Comparison of ENCODE assay signal across 9 mouse cellular contexts in the genomic region with DNA sequence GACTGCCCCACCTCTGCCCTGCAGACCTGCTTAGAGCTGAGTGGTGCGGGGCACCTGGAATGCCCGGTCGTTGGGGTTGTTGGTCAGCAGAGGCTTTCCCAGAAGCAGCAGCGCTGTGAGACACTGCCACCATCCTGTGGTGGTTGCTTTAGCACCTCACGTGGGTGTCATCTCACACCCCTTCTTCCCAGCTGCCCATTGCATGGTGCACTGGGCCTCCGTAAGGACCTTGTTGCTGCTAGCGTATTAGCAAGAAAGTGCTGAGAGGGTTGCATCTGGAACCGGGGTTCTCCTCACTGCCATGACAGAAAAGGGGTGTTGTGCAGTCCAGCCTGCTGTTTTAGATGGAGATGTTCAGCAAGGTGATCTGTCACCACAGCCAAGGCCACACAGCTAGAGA.
DNase-seq lines count a peak whose midpoint lies in the region; ATAC-seq and TF ChIP-seq lines count a peak whose summit lies in the region.
"Had no signal": no experiment of that assay in that cellular context is flagged by ENCODE, and none has a peak within 500 bp of the region (broad histone marks: within the 10 kb centered on the region; RNA-seq: fewer than 3 reads in every experiment).

No protein-coding gene starts in this region.

- no peak overlapping the region for H3K4me3 ChIP-seq in kidney, embryonic 14.5 days (ENCODE audit: low read length)
- H3K4me3 ChIP-seq in cortical plate, adult 2 months (ENCODE audit: insufficient read depth, low read length), result no peak overlapping the region
- H3K4me3 ChIP-seq in embryonic facial prominence, embryonic 13.5 days, result no peak overlapping the region
- no peak overlapping the region for H3K4me3 ChIP-seq in liver, embryonic 15.5 days (replicated peaks)

- H3K27me3 ChIP-seq in kidney, embryonic 14.5 days (ENCODE audit: control insufficient read depth, insufficient read depth, low read length), result no peaks in the 10 kb centered on the region
- H3K27me3 ChIP-seq in embryonic facial prominence, embryonic 13.5 days, result no peaks in the 10 kb centered on the region
- H3K27me3 ChIP-seq in liver, embryonic 15.5 days, result no peaks in the 10 kb centered on the region
- H3K27me3 ChIP-seq: Patski had no signal

- H3K9ac ChIP-seq in kidney, embryonic 14.5 days (ENCODE audit: low read depth, low read length), result peak overlapping the region; percentile 37; the same call in 1 of the 2 replicates
- H3K9ac ChIP-seq in embryonic facial prominence, embryonic 13.5 days, result peak overlapping the region; percentile 51
- H3K9ac ChIP-seq in liver, embryonic 15.5 days, result no peak overlapping the region

- no peak for ATAC-seq in kidney, embryonic 14.5 days (ENCODE audit: low FRiP score, low TSS enrichment)
- ATAC-seq in embryonic facial prominence, embryonic 13.5 days (ENCODE audit: insufficient number of reproducible peaks, insufficient read depth, low FRiP score, low TSS enrichment, low read depth), result no peak
- ATAC-seq in liver, embryonic 15.5 days (ENCODE audit: insufficient read depth), result no peak
- ATAC-seq: Patski had no signal

- TF ChIP-seq CTCF in cortical plate, adult 2 months (IDR thresholded peaks at IDR 0.05; ENCODE audit: extremely low read depth, insufficient read depth, low read length), result no peak

- 47% methylated on average over 8 of the region's 8 CpGs for WGBS in kidney, embryonic 14.5 days
- 83% methylated on average over 8 of the region's 8 CpGs for WGBS in embryonic facial prominence, embryonic 13.5 days
- 54% methylated on average over 8 of the region's 8 CpGs for WGBS in liver, embryonic 15.5 days (ENCODE audit: insufficient replicate concordance)

- no peak for TF ChIP-seq POLR2A in cortical plate, adult 2 months (IDR thresholded peaks at IDR 0.05; ENCODE audit: extremely low read depth, insufficient read depth, low read length)

- H3K4me1 ChIP-seq in kidney, embryonic 14.5 days (ENCODE audit: control insufficient read depth, insufficient read depth, low read length), result peaks cover 30% of the 10 kb centered on the region
- H3K4me1 ChIP-seq in cortical plate, adult 2 months (ENCODE audit: control insufficient read depth, insufficient read depth, low read length), result peaks cover 13% of the 10 kb centered on the region
- H3K4me1 ChIP-seq in embryonic facial prominence, embryonic 13.5 days, result peaks cover 67% of the 10 kb centered on the region
- H3K4me1 ChIP-seq in liver, embryonic 15.5 days (replicated peaks), result peaks cover 48% of the 10 kb centered on the region

- H3K4me2 ChIP-seq in kidney, embryonic 14.5 days (replicated peaks; ENCODE audit: low read depth, low read length), result peak overlapping the region; percentile 39; the same call in 1 of the 2 replicates
- peak overlapping the region; percentile 54; the same call in 1 of the 2 replicates for H3K4me2 ChIP-seq in embryonic facial prominence, embryonic 13.5 days
- H3K4me2 ChIP-seq in liver, embryonic 15.5 days, result no peak overlapping the region

- H3K27ac ChIP-seq in kidney, embryonic 14.5 days (ENCODE audit: low read depth, low read length), result peak overlapping the region; percentile 68; the same call in 1 of the 2 replicates
- 0 out of 2 replicates have a peak overlapping the region, but pooled peaks have one; percentile 54 for H3K27ac ChIP-seq in cortical plate, adult 2 months (ENCODE audit: insufficient read depth, low read length)
- peak overlapping the region; percentile 90 for H3K27ac ChIP-seq in embryonic facial prominence, embryonic 13.5 days
- H3K27ac ChIP-seq in liver, embryonic 15.5 days (replicated peaks), result peak overlapping the region; percentile 68

- DNase-seq in kidney, postnatal 14 days, result no peak
- no peak for DNase-seq in adrenal gland, adult 18-20 months (ENCODE audit: low spot score in 2 of 2)
- no peak for DNase-seq in layer of hippocampus, postnatal 14 days (ENCODE audit: low spot score in 2 of 2)
- DNase-seq: layer of hippocampus, adult 9-11 months had no signal

- no peaks in the 10 kb centered on the region for H3K9me3 ChIP-seq in kidney, embryonic 14.5 days (ENCODE audit: control insufficient read depth, low read length)
- H3K9me3 ChIP-seq in embryonic facial prominence, embryonic 13.5 days, result no peaks in the 10 kb centered on the region
- H3K9me3 ChIP-seq in liver, embryonic 15.5 days (replicated peaks), result no peaks in the 10 kb centered on the region

- peaks cover 9% of the 10 kb centered on the region; the same call in 1 of the 2 replicates for H3K36me3 ChIP-seq in kidney, embryonic 14.5 days (ENCODE audit: control insufficient read depth, insufficient read depth, low read length)
- H3K36me3 ChIP-seq in embryonic facial prominence, embryonic 13.5 days, result peaks cover 13% of the 10 kb centered on the region; the same call in 1 of the 2 replicates
- H3K36me3 ChIP-seq in liver, embryonic 15.5 days (replicated peaks), result no peaks in the 10 kb centered on the region
